Mouse (Mus musculus) gastrocnemius, postnatal 25 days (tissue): ENCODE data around the gene Phf3. TPM values are rescaled to one million over a fixed set of nuclear protein-coding genes. Genes with fewer than 3 reads are reported as not detected.
"Not testable (repeated sequence)": the region's sequence is repeated elsewhere in the genome, so short reads cannot be mapped to it uniquely, and the experiment has no call there.

Experiments used
- DNase-seq: peaks from one replicate; pipeline ENCODE4 v3.0.0; 2022
- total RNA-seq, 2 experiments: library from RNA; stranded (reverse); gene quantifications; 1 replicate in 1 of 2; 2 replicates in 1 of 2; pipeline ENCODE4 v1.2.3; 2021

Gene Phf3
- total RNA-seq, 2 experiments from 2014 or later: 23.9 to 28.4 TPM

DNA sequence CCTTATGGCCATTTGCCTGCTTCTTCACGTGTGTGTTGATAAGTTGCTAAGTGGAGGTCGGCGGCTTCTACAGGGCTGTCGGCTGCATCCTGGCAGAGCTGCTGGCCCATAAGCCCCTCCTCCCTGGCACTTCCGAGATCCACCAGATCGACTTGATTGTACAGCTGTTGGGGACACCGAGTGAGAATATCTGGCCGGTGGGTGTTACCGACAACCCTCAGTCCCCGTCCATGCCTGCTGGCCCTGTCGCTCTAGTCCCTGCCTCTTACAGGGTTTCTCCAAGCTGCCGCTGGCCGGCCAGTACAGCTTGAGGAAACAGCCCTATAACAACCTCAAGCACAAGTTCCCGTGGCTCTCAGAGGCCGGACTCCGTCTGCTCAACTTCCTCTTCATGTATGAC, 103.1 kb downstream of the Phf3 start:
- DNase-seq: not testable (repeated sequence)

DNA sequence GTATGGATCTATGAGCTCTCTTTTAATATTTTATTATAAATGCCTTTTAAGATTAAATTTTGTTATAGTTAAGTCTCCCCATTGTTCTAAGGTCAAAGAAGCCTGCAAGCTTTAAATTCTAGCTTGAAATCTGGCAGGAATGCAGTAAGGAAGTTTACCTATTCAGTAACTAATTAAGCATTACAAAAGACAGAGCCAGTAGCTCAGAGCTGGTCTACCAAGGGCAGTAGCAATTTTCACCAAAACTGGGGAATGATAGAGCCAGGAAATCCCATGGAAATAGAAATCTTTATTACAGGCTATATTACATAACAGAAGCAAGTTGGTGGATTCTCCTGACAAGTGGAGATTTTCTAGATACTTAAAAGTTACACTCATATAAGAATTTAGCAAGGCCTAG, 116.9 kb downstream of the Phf3 start:
- no peak for DNase-seq

DNA sequence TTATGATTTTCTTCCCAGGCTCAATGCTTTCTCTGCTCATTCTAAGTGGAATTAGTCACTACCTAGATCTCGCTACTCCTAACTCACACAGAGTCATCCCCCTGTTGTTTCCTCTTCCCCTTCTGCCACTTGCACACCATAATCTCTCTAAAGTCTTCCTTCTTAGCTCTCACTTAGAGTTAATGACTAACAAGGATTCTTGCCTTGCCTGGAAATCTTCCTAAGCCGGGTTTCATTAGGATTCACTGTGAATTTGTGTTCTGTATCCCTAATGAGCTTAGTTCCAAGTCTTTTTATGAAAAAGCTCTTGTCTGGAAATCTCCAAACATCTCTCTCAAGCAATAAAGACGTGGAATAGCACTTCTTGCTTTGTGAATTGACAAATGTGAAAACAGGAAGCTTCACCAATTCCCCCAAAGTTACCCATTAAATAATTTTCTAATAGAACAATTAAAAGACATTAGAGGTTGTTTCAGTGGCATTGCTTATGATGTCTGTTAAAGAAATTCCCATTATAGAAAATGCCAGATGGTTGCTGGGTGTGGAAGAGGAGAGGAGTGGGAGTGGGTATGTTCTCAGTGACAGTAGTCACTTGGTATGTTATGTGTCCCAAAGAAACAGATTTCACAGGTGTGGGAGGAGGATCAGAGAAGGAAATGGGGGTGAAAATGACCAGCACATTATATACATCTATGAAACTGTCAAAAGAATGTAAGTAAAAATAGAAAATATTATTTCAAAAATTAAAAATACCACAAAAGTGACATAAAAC, 118.1 kb downstream of the Phf3 start:
- DNase-seq: no peak

Other genes with a start within 250 kb of the Phf3 start
- not detected for gene AC153137.1, start 104.0 kb upstream of the Phf3 start, total RNA-seq